Mouse (Mus musculus) B cell, adult (primary cell): Measurements from ENCODE around the gene Ugdh. TPM values are rescaled to one million over a fixed set of nuclear protein-coding genes. Genes with fewer than 3 reads are reported as not detected.

ENCODE experiments used
- total RNA-seq: library from RNA; stranded (reverse); gene quantifications from 4 replicates; pipeline ENCODE4 v1.2.4, GENCODE M21; 2023; ENCODE audit not compliant: inconsistent age

Ugdh gene
- total RNA-seq = 25.6 to 34.2 TPM (median 27.9 TPM) in 4 replicates

DNA sequence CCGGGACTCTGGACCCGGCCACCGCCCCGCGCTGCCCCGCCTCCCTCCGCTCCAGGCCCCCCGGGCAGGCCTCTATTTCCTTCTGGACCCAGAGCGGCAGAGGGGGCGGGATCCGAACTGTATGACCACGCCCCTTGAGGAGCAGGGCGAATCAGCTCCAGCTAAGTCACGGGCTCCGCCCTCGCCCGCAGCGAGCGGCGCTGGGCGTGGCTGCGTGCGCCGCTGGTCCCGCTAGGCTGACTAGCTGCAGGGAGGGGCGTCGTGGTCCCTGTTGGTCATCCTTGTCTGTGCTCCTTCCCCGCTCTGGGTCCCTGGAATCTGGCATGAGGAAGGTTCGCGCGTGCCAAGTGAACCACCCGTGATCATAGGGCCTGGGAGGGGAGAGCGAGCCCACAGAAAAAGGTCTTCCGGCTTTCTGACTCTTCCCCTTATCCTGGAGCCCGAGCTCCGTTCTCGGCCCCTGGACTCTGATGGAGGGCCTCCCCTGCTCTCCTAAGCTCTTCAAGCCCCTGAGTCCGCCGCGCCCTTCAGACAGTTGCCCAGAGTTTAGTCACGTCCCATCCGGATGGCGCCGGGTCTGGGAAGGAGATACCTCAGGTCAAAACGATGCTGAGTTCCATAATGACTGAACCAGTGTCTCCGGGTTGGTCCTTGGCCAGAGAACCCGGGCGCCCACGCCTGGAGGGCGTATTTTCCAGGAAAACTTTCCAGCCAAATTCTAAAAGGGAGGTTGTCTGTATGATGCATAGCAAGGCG, at the start of gene Ugdh:
Gene Ugdh (minus strand): TSS at position 144 of the 756 bp plus-strand sequence.

DNA sequence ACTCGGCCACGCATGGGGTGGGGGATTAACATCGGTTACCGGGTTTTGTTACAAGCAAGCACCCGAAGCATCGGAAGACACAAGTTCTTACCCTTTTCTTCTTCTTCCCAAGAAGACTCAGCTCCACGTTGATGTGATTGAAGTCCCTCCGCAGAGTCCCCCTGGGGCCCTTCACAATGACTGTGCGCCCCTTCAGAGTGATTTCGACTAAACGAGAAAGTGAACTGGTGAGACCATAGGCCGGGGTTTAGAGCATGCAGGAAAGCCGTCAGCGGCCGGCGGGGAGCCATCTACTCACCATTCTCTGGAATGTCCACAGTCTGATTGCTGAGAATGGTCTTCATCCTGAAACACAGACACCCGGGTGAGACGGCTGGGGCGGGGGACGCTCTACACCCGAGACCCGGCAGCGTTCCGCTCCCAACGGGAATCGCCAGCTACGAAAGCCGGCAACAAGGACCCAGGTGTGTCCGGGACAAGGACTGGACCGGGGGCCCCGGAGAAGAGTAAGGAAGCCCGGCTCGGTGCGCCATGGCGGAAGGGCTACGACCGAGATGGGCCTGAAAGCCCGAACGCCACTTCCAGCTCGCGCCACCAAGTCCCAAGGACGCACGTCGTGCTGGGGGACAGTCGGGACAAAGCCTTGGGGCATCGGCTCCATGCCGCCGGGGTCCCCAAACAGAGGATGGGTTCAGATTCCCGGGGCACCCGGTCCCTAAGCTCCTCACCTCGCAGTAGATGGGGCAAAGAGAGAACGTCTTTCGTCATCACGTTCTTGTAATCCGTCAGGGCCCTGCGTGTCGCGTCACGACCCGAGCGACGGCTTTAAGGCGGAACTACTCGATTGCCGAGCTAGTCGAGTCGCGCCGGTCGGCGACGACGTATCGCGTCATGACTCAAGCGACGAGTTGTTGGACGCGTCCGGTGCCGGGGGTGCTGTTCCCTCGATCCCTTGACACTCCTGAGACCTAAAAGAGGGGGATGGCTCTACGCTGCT, 44.8 kb downstream of the Ugdh start, which contains the start of the genes Rpl9 and Lias:
Gene Rpl9 (minus strand): TSS at position 797 of the 997 bp plus-strand sequence.
Gene Lias (plus strand): TSS at position 850 of the 997 bp plus-strand sequence.

Other genes with a start within 250 kb of the Ugdh start
- gene Wdr19, start 236.3 kb downstream of the Ugdh start, total RNA-seq = 1.6 to 2.7 TPM (median 1.7 TPM) in 4 replicates
- 76.8 to 102 TPM (median 78.3 TPM) in 4 replicates for gene Rfc1, start 100.3 kb downstream of the Ugdh start, total RNA-seq
- not detected in 4 replicates for gene Klb, start 87.6 kb downstream of the Ugdh start, total RNA-seq
- gene Rpl9, start 44.5 kb downstream of the Ugdh start, total RNA-seq = 2,164 to 2,244 TPM (median 2,231 TPM) in 4 replicates
- gene Lias, start 44.5 kb downstream of the Ugdh start, total RNA-seq = 38.0 to 50.0 TPM (median 39.6 TPM) in 4 replicates
- gene Gm43552, start 56.9 kb upstream of the Ugdh start, total RNA-seq = 3.1 TPM in 1 of 4 replicates, not detected in the others
- 352 to 369 TPM (median 361 TPM) in 4 replicates for gene Smim14, start 101.2 kb upstream of the Ugdh start, total RNA-seq
- 68.3 to 76.7 TPM (median 69.7 TPM) in 4 replicates for gene Ube2k, start 101.3 kb upstream of the Ugdh start, total RNA-seq